Mouse (Mus musculus) forelimb bud, embryonic 11.5 days (tissue): ENCODE results near the gene Ank2.
A peak's percentile ranks its signal among the peaks of the same experiment; 100 is the strongest.

Source experiments
- DNase-seq: peaks from one replicate; pipeline ENCODE4 v3.0.0-alpha.2; 2012; ENCODE audit warnings: low read depth, low spot score

The Ank2 gene

DNA sequence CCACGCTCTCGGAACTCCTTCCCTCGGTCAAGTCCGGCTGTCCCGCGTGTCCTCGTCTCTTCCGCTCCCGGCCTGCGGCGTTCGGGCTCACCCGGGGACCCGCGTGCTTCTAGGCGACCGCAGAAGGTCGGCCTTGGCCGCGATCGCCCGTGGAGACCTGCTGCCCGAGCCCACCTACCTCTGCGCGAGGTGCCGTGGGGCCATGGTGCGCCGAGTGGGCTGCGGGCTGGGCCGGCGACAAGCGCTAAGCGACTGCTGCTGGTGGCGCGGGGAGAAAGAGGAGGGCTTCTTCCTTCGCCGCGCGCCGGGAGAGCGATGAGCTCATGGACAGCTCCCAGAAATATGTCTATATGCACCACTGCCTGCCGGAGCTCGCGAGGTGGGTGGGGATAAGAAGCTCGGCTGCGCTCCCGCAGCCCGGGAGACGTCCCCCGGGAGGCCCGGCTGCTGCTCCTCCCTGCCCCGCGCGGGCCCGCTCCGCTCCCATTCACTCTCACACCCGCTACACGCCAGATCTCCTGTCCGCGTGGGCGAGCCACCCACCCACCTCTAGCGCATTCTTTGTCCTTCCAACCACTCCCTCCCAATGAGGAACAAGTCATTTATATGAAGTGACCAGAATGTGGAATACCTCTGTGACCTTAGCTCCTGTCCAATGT is at the start of gene Ank2:
Ank2 (minus strand) TSS at position 609 of the 659 bp plus-strand sequence.
- DNase-seq, result peak; percentile 28

DNA sequence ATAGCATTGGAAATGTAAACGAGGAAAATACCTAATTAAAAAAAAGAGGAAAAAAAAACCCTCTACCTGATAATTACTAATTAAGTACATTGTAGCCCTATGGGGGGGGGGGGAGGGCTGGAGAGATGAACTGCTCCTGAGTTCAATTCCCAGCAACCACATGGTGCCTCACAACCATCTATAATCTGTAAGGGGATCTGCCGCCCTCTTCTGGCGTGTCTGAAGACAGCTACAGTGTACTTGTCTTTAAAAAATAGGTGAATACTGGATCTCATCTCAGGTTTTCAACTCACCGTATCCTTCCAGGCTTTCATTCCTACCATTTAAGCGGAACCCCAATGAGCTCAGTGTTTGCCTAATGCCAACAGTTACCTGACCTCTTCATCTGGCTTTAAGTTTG is 48.7 kb upstream of the Ank2 start:
- peak; percentile 35 for DNase-seq

DNA sequence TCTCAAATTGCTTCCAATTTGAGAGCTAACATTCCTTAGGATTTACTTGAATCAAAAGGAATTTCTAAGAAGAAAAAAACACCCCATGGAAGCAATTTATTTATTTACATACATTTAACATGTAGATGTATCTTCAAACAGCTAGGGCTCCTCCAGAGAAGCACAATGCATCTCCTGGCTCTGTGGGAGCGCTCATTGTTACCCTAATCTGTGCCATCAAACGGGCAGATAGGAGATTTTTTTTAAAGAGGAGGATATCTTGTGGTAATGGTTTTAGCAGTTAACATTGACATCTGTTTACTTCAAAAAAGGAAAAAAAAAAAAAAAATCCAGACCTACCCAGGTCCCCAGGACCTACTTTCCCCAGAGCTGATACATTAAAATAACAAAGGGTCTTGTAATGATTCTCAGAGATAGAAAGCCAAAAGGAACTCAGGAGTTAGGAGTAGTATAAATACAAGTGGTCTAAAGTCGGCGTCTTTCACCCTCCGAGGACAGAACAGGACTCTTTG is 45.5 kb upstream of the Ank2 start:
- no peak for DNase-seq

DNA sequence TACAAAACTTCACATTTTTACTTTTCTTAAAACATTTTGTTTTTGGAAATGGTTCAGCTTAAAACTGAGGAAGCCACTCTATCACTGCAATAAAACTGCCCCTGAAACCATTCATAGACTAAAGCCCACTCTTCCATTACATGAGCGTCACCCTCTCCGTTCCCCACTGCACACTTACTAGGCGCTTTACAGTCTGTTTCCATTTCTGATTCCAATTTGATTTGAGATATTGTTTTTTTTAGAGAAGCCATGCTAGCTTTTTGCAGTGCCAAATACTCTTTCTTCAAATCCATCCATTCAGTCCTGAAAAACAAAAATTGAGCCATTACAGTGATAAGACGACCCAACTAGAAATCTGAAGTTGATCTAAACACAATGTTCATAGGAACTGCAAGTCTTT is 44.8 kb upstream of the Ank2 start:
- no peak for DNase-seq

DNA sequence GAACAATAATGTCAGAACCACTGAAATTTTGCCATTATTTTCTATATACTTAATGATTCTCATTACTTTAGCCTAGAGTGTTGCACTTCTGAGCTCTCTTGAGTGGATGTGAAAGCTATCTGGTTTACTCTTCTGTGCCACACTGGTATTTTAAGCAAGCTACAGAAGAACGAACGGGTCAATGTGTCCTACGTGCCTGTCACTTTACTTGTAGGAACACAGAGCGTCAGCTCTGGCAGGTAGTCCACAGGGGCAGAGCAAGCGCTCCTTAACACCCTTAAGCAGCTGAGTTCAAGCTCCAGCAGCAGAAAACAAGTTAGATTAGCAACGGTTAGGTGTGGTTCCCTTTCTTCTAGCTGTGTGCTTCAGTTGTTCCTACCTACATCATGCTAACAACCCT is 40.0 kb upstream of the Ank2 start:
- DNase-seq, result no peak

DNA sequence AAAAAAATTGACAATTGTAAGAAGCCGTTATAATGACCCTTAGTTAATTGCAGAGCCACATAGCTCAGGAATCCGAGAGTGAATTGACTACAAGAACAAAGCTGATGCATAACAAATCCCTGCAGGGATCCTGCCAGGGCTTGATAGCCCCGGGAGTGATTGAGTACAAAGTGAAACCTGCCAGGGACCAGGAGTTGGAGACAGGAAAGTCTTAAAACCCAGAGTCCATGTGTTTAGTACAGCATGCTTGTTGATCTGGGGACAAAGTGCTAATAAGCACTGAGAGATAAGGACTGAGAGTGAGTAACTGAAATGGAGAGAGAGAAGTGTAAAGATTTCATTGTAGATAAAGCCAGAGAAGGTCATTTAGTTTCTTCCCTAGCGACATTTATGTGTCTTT is 31.1 kb upstream of the Ank2 start:
- DNase-seq, result no peak

DNA sequence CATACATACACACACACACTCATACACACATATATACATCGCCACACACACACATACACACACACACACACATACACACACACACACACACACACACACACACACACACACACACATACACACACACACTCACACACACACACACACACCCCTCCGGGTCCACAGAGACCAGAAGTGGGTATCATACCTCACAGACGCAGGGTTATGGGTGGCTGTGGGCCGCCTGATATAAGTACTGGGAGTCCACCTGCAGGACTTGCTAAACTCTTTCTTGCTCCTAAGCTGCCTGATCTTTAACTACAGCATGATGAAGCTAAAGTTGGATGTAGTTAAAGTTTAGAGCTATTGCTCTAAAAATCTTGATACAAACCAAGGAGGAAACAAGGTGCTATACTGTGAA is 30.7 kb upstream of the Ank2 start:
- no peak for DNase-seq

DNA sequence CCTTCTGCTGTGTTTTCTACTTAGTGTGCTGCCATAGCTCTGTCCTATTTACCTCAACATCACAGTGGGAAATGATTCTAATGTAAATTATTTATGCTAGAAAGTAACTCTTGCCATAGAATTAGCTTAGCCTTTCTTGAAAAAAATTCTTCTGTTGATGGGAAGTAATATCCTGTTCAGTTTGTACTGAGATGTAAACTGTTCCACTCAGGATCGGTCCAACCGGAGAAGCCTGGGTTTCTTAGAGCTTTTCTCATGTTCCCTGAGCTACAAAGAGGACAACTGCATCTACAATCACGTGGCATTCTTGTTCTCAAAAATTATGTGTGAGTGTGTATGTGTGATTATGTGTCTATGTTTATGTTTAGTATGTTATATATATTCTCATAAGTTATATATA is 30.1 kb upstream of the Ank2 start:
- DNase-seq, result no peak

DNA sequence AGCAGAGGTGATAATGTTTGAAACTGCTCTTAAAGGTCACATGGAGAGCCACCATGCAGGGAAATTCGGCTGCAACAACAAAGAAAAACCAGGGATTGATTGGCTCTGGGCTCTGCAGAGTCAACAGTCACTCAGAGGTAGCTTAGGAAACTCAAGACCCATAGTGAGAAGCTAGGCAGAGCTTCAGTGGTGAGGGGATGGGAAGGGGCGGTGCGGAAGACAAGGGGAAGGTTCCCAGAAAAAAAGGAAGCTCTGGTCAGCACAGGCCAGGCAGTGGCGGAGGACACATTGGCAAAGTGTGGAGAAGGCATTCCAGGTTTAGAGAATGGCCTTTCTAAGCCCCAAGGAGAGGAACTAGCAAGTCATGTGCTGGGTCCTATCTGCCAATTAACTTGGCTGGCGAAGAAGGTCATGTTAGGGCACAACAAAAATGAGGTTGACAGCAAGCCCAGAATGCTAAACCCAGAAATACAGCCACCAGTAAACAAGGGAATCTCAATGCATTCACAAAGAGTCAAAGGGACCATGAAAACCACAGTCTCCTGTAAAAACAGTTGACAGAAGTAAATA is 28.4 kb upstream of the Ank2 start:
- no peak for DNase-seq

DNA sequence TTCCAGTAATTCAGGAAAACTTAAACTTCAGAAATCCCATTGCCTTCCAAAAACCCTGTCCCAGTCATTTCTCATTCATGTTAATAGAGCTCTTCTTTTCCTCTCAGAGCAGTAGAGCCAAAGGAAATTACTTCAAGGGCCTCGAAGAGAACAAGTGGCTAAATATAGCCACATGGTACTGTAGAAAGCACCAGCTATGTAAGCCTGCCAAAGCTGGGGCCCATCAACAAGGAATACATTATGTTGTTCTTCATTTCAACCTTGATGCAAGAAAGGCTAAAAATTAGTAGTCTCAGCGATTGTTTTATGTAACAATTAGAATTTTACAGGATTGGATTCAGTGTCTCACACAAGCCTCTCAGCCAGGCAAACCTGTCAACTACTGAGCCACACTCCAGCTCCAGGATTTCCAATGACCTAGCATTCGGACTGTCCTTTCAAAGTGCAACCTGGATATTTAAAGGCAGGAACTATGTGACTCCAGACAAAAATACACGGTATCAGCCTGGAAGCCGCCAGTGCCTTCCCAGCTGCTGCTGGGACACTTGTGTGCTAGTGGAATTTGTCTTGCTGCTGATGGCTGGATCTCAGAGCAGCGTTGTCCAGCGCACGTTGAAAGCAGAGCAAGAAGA is 26.2 kb upstream of the Ank2 start:
- DNase-seq, result no peak

DNA sequence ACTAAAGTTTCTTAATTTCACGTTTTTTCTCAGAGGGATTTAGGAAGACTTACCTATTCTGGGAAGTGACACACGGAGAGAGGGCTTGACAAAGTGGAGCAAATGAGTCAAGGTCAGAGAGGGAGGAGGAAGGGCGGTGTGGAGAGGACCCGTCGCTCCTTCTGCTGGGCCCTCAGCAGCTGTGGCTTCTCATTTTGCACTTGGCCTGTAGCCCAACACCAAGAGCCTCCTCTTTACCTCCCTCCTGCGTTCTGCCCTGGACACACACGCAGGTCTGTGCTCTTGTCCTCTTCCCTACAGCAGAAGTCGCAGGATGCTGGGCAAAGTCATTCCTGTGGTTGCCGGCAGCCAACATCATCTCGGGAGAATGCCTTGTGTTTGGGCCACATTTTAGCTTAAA is 22.0 kb upstream of the Ank2 start:
- no peak for DNase-seq

DNA sequence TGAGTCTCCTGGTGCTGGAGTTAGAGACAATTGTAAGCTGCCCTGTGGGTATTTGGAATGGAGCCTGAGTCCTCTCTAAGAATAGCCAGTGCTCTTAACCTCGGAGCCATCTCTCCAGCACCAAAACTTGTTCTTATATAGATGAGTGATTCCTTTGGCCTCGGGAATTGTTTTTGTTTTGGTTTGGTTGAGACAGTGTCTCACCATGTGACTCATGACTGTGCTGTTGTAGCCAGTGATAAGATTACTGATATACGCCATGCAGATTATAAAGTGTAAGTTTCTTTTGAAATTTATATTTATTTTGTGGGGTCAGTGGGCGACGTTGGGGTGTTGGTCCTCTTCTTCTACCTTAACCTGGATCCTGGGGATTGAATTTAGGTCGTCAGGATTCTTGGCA is 21.1 kb upstream of the Ank2 start:
- no peak for DNase-seq

DNA sequence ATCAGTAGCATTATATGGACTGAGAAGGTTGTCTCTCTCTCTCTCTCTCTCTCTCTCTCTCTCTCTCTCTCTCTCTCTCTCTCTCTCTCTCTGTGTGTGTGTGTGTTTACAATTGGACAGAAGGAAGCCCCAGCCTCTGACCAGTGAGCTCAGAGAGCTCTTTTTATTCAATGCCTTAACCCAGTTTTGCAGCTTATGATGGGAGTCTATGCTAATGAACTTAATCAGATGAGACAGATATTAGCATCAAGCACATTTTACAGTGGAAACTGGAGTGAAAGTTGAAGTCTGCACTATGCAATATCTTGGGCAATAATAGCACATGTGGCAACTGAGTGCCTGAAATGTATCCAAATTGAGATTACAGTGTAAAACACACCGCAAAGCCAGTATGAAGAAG is 16.1 kb upstream of the Ank2 start:
- no peak for DNase-seq

DNA sequence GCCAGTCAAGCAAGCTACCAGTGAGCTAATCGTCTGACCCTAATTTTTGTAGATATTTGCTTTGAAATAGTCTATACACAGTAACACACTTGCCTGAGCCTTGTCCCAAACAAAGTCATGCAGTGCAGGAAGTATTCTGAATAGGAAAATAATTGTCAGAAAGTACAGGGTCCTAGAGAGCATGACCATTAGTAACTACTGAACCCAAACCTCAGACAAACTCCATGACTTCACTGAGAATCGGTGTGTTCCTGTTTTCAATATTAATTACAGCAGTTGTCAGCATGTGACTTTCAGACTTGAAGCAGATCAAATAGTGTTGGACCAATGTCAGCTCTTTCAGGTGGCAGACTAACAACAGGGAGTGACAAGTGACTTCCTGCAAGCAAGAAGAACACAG is 14.5 kb upstream of the Ank2 start:
- no peak for DNase-seq

DNA sequence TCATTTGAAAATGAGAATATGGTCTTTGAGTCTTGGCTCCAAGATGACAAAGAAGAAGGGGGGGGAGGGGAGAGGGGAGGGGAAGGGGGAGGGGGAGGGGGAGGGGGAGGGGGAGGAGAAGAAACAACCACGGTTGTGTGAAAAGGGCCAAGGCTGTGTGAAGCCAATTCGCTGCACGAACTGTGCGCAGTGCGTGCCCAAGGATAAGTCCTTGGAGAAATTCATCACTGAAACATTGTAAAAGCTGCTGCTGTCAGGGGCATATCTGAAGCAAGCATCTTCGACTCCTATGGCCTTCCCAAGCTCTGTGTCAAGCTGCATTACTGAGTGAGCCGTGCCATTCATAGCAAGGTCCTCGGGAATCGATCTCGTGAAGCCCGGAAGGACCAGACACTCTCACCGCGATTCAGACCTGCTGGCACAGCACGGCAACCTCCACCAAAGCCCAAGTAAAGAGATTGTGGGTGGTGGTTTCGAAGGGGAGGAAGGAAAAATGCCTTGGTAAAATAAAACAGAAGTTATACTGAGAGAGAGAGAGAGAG is 13.7 kb upstream of the Ank2 start:
- no peak for DNase-seq

DNA sequence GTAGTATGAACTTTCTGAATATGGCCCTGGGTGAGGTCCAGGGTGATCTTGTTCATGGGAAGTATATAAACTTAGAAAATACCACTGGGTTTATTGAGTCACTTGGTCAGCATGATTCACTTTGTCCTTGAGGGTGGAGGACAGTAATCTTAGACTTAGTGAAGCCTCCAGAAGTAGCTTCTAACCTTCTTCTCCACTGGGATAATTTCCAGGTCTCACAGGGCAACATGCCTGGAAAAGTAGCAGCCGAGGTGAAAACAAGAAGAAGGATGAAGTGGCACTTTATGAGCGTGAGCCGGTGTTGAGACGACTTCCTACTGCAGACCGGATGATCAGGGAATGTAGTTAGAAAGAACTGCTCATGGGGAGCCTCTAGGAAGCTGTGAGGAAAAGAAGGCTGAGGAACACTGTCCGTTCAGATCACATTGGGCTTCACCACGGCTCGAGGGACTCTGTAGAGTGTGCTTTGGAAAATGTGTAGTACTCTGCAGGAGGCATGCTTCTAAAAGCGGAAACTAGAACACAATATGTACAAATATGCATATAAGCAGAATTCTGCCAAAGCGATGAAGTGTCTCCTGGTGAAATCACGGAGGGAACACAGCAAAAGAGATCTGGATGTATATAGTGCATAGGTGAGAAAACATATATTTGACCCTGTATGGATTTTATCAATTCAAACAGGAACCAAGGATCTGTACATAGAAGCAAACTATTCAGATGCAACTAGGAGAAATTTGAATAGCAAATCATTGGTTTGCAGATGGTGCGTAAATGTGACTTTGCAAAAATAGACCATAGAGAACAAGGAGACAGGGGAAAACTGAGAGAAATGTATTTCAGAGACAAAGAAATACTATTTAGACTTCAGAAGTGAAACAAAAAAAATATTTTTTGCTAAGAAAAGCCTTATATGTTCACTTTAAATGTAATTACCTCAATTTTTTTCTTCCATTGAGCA is 12.9 kb upstream of the Ank2 start:
- DNase-seq, result no peak

DNA sequence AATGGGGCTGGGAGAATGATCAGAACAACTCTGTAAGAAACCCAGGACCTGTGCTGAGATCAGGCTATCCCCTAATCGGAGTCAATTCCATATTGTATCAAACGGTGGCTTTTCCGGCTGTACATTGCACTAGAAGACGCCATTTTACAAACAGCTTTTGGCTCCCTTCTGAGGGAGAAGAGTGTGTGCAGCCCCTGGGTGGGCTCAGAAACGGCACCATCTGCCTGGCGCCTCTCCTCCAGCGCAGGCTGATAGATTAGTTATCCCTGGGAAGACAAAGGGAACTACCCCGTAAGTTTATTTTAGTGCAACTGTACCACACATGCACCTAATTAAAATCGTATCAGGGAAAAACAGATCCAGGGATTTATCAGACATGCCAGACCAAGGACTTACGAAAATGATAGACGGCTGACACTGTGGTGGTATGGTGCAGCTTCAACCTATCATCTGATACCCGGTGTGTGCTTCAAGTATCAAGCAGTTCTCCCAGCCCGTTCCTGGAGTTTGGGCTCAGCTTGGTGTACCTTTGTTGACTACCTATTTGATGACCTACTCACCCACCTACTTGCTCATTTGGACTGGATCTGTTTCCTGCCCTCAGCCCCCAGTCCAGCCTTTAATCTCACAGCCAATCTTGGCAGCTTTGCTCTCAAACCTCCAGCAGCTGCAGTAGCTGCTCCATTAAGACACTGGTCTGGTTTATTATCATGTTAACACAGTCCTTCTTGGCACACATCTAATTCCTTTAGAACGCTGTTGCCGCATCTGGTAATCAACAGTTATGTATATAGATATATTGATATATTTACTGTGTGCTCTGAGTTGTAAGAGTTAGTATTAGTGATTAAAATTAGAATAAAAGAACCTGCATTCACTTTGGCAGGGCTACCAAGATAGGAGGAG is 9.0 kb upstream of the Ank2 start:
- no peak for DNase-seq

DNA sequence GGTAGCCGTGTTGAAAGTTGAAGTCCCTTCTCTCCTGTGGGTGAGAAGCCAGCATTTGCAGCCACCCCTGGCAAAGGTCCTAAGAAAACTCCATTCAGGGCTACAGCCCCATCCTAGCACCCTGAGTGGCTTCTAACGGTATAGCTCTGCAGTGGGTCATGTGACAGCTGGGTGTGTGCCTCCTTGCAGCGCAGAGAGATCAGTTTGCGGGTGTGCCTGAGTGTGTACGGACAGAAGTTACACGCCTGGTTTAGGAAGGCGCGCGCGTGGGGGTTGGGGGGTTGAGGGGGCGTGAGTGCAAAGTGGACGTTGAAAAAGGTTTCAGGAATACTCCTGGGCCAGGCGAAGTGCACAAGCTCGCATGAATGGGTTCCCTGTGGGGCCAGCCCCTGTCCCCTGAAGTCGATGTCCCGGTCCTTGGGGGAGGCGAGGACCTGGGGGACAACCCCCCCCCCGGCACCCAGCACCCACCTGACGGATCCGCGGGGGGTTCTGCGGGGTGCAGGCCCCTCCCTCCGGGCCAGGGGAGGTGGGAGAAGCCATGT is 881 bp downstream of the Ank2 start:
- no peak for DNase-seq

DNA sequence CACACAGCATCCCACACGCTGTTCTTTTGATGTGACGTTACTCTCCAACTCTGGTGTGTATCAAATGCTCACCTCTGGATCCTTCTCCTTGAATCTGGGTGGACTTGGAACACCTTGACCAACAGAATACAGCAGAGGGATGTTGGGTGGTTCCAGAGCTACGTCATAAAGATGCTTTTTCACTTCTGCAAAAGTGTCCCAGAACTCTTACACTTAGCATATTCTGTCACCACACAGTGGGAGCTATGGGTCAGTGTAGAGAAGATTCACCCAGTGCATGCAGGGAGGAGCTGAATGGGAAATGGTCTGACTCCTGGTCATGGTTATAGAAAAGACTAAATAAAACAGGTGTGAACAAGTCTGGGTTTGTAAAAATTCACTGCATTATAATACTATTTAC is 6.5 kb downstream of the Ank2 start:
- no peak for DNase-seq

DNA sequence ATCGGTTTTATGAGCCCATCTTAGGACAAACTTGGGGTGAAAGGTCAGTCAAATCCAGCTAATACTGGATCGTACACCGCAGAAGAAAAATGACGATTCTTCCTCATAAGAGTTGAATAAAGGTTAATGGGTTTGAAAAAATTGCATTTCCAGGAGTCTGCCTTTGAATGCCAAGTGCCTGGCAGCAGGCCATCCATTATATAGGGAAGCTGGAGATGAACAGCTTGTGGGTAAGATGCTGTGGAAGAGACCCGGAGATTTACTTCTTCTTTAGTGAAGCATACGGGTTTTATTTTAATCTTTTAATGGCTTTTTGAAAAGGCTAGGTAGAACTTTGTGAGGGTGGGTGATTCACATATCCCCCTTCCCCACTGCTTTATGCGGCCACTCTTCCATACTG is 11.8 kb downstream of the Ank2 start:
- no peak for DNase-seq

DNA sequence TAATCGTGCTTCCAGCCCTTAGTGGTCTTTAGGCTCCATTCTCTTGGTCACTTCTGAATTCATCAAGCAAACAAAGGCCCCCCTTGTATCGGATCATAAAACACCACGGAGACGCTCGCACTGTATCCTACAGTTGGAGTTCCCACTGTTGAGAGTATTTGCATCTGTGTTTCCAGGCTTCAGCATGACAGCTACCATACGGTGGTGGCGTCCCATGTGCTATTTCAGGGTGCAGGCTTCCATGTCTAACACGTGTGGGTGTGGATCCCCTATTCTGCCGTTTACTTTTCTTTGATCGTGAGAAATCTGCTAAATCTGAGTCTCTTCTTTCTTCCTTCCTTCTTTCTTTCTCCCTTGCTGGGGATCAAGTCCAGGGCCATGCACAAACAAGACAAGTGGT is 14.0 kb downstream of the Ank2 start:
- no peak for DNase-seq
